Mouse (Mus musculus) liver, adult 2 months (tissue): ENCODE measurements around the gene Ddt.

Experiments
- CTCF ChIP-seq: fragments of 200-500 bp; IDR thresholded peaks from 2 replicates; pipeline ENCODE4 v1.5.1; 2011; ENCODE audit warnings: low read depth, low read length, control low read depth
- POLR2A ChIP-seq: fragments of 200-500 bp; IDR thresholded peaks from 2 replicates; pipeline ENCODE4 v1.6.1; 2011; ENCODE audit warnings: low read length, control low read depth; ENCODE audit not compliant: insufficient read depth; ENCODE audit errors: extremely low read depth

DNA sequence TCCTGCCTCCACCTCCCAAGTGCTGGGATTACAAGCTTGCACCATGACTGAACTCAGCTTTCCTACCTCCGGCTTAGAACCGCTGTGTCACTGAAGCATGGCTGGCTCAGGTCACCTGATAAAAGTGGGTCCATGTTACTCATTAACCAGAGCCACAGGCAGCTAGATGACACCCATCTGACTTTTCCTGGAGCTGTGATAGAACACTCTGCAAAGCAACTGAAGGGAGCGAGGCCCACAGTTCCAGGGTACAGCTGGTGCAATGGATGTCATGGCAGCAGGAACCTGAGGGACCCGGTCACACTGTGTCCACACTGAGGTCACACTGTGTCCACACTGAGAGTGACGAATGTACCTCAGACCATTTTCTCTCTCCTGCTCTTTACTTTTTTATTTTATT lies 16.6 kb upstream of the Ddt start:
- no peak for TF ChIP-seq POLR2A
- no peak for TF ChIP-seq CTCF
